Mouse (Mus musculus) T-cell, adult 2 months (primary cell): Measurements from ENCODE around the gene Nfkbil1.

Source experiments
- DNase-seq: peaks from one replicate; pipeline ENCODE4 v3.0.0; 2022; ENCODE audit warnings: low spot score

Gene Nfkbil1

GRCm38 (mm10) chr17:35254241-35255098 lies 18.9 kb upstream of the Nfkbil1 start:
- peak; percentile 76 for DNase-seq

- DNase-seq = no peak
Measured at GRCm38 (mm10) chr17:35253293-35254093, 17.9 kb upstream of the Nfkbil1 start.

DNA sequence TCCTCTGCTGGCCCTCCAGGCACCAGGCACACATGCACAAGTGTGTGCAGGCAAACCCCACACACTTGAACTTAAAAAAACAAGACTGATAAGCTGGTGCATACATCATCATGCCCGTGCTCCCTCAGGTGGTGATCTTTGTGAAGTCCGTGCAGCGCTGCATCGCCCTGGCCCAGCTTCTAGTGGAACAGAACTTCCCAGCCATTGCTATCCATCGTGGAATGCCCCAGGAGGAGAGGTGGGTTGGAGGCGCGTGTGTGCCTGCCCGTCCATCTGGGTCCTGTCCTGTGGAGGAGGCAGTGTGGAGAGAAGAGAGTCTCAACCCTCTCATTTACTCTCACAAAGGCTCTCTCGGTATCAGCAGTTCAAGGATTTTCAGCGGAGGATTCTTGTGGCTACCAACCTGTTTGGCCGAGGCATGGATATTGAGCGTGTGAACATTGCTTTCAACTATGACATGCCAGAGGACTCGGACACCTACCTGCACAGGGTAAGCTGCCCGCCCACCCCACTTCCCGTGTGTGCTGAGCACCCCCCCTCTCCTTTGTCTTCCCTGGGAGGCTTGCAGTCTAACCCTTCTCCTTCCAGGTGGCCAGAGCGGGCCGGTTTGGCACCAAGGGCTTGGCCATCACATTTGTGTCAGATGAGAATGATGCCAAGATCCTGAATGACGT lies 17.2 kb upstream of the Nfkbil1 start:
- no peak for DNase-seq

DNA sequence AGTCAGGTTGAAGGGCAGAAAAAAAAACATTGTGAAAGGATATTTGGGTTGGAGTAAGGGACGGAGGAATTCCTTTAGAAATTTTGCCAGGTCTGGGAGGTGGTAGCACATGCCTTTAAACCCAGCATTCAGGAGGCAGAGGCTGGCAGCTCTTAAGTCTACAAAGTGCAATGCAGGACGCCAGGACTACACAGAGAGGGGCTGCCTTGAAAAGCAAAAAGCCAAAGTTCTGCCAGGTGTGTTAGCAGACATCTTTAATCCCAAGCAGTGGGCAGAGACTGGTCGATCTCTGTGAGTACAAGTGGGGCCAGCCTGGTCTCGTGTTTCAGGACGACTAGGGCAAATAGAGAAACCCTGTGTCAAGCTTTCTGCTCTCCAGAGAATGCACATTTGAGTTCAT lies 16.4 kb upstream of the Nfkbil1 start:
- DNase-seq = no peak

GRCm38 (mm10) chr17:35251162-35251719 lies 15.6 kb upstream of the Nfkbil1 start:
- no peak for DNase-seq

- DNase-seq = no peak
Measured at GRCm38 (mm10) chr17:35250348-35251120, 14.9 kb upstream of the Nfkbil1 start.

DNA sequence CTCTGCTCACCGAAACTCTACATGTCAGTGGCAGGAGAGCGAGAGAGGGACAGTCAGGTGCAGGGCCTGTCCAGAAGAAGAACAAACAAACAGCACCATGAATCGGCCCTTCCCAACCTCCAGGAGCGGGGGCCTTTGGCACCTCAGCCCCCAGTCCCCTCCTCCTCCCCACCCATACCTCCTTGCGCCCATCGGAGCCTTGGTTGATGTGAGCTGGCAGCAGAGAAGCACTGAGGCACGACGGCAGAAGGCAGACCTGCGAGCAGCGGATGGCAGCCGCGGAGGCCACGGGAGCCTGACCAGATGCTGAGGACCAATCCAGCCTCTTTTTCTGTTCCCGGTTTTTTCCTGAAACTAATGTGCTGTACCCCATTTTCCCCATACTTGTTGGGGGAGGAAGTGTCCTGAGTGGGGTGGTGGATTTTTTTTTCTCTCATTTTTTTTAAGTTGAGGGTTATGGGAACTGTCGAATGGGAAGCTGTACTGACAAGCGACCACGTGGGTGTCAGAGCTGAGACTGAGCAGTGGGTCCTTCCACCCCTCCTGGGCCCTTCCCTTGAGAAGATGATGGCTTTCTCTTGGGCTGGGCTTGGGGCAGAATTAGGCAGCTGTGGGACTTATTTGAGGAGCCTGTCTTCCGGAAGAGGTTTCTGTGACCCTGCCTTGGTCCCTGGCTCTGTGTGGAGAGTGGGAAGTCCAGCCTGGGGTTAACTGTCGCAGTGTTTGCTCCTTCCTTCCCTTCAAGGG lies 14.0 kb upstream of the Nfkbil1 start:
- DNase-seq = no peak

DNA sequence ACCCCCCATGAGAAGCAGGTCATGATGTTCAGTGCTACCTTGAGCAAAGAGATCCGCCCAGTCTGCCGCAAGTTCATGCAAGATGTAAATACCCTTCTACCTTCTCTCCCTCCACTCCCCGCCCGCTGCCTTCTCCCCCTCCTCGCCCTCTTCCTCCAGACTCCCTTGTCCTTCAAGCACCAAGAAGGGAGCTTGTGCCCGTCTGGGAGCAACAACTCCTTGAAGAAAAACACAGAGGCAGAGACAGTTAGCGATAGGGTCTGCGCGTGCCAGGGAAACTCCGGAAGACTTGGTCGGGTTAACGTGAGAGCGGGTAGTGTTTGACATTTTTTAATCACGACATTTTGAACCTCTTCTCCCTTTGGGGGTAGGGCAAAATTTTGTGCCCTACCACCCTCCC lies 13.4 kb upstream of the Nfkbil1 start:
- no peak for DNase-seq

- no peak for DNase-seq
Measured at GRCm38 (mm10) chr17:35247144-35247543, 11.6 kb upstream of the Nfkbil1 start.

DNA sequence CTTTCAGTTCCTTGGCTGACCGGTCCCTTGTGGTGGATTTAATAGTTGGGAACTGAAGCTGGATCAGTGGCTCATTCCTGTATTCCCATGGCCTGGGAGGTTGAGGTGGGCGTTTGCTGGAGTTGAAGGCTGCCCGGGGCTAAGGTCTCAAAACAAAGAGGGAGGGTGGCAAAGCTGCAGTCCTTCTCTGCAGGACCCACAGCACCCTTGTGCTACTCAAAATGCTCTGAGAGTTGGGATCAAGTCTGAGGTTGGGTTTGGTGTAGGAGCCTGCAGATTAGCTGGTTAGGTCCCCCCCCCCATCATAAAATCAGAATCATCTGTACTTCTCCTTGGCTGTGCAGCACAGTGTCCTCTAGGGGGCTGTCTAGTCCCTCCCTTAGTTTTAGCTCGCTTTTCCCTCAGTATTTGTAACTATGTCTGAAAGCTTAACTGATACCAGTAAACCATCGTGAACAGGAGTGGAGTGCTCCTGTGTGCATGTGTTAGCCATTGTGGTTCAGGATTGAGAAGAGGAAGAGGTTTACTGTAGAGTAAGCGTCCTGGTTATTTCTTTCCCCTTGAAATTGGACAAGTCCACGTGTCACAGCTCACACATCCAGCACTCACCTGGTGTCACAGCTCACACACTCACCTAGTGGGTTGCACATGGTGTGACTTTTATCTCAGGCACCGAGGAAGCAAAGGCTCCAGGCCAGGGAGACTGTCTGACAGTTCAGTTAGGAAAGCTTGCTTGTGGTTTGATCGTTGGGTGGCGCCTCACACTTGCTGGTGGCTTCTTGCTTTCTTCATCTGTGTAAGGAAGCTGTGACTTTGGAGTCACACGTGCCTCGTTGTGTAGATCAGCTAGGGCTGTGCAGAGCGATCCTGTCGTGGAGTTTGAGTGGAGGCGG lies 10.4 kb upstream of the Nfkbil1 start:
- peak; percentile 61 for DNase-seq

- DNase-seq = no peak
Measured at GRCm38 (mm10) chr17:35244999-35245398, 9.4 kb upstream of the Nfkbil1 start.

- DNase-seq = no peak
Measured at GRCm38 (mm10) chr17:35243086-35243485, 7.5 kb upstream of the Nfkbil1 start.

DNA sequence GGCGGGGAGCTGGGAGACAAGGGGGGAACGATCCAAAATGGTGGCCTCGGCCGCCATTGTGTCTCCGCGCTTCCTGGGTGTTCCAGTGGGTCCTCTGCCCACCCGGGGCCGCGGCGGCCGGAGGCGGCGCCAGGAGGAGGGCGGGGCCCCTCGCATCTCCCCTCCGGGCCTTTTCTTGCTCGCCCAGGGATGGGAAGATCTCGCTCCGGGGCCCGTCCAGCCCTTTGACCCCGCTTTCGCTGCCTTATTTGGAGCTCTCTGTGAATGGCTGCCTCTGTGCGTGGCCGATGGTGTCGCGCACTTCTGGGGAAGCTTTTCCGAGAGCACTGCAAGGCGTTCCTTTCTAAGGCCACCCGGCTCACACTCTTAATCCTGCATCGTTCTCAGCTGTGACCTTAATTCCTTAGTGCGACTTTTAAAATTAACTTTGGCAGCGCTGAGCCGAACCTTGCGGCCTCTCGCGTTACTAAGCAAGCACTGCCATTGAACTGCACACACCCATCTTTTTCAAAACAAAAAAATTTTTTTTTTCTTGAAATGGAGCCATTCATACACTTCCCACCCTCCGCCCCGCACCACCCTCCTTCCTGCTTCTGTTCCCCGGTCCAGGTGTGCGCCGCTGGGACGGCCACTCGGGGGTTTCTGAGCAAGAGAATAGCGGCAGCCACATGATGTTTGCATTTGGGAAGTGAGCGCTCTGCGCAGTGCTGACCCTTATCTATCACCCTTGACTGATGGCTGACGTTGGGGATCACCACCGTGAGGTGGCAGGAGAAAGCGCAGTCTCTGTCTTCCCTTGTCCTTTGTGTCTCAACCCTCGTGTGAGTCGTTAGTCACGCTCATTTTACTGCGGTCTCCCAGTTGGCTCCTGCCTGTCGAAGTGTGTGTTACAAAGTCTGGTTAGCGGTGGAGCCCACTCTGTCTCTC lies 6.7 kb upstream of the Nfkbil1 start:
- DNase-seq = peak; percentile 70

GRCm38 (mm10) chr17:35241305-35242014 lies 5.9 kb upstream of the Nfkbil1 start, which contains the start of gene Ddx39b:
Gene Ddx39b, plus strand, starts transcription at chr17:35241746.
- DNase-seq = peak; percentile 98

- no peak for DNase-seq
Measured at GRCm38 (mm10) chr17:35240384-35241304, 5.1 kb upstream of the Nfkbil1 start.

GRCm38 (mm10) chr17:35239700-35240099 lies 4.1 kb upstream of the Nfkbil1 start:
- DNase-seq = no peak

DNA sequence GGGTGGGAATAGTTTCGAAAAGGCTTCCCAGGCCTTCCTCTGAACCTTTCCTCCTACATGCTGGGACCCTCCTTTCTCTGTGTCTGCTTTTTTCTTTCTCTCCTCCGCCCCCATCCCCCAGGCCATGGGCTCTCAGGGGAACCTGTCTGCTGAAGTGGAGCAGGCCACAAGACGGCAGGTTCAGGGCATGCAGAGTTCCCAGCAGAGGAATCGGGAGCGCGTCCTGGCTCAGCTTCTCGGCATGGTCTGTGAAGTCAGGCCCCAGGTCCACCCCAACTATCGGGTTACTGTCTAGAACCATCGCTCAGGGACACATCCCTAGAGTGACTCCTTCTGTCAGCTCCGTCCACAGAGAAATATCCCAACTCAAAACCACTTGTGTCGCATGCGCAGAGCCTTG lies 1.9 kb upstream of the Nfkbil1 start:
- DNase-seq = no peak
